Mouse (Mus musculus) layer of hippocampus, adult 6 months (tissue): Measurements from ENCODE around the gene Aldh5a1. TPM values are rescaled to one million over a fixed set of nuclear protein-coding genes. Genes with fewer than 3 reads are reported as not detected.

Source experiments
- long read RNA-seq, 2 experiments: library from polyadenylated mRNA; unstranded; transcript quantifications; one replicate each; pipeline ENCODE4 v2.0.0; 2019 to 2020
- polyA plus RNA-seq: library from polyadenylated mRNA; unstranded; fragments of <200 nt; fragmentation: Nextera tagmentation; gene quantifications from 2 replicates; pipeline ENCODE4 v1.2.3, GENCODE M21; 2021

Gene Aldh5a1
- 12.5 and 14.2 TPM in 2 replicates for polyA plus RNA-seq
- long read RNA-seq, experiment 1, full-length matches to known transcripts: 13 of 38 reads
- long read RNA-seq, experiment 1, partial matches to known transcripts: 2 of 38 reads
- long read RNA-seq, experiment 1, other reads (novel, unspliced or antisense): 23 of 38 reads
- long read RNA-seq, experiment 2, full-length matches to known transcripts: 29 of 56 reads
- long read RNA-seq, experiment 2, partial matches to known transcripts: 1 of 56 reads
- long read RNA-seq, experiment 2, other reads (novel, unspliced or antisense): 26 of 56 reads

GRCm38 (mm10) chr13:24937108-24937838 is at the start of gene Aldh5a1:
Gene Aldh5a1 (minus strand): TSS chr13:24937661.

GRCm38 (mm10) chr13:24942512-24943282 is 5.2 kb upstream of the Aldh5a1 start, which contains the start of gene Gpld1:
Gene Gpld1 (plus strand): TSS chr13:24943152.

Other genes starting within 250 kb of the Aldh5a1 start
- 0.23 TPM in 1 of 2 replicates, not detected in the other for gene Armh2, start 196.4 kb downstream of the Aldh5a1 start, polyA plus RNA-seq
- 7.2 and 8.3 TPM in 2 replicates for gene Gmnn, start 175.7 kb downstream of the Aldh5a1 start, polyA plus RNA-seq
- 8.7 and 10.4 TPM in 2 replicates for gene BC005537, start 136.0 kb downstream of the Aldh5a1 start, polyA plus RNA-seq
- gene Acot13, start 106.1 kb downstream of the Aldh5a1 start, polyA plus RNA-seq: 297 and 317 TPM in 2 replicates
- gene Tdp2, start 106.0 kb downstream of the Aldh5a1 start, polyA plus RNA-seq: 15.9 and 16.3 TPM in 2 replicates
- 6.2 and 6.3 TPM in 2 replicates for gene D130043K22Rik, start 92.5 kb downstream of the Aldh5a1 start, polyA plus RNA-seq
- gene Gpld1, start 5.5 kb upstream of the Aldh5a1 start, polyA plus RNA-seq: 9.7 and 9.8 TPM in 2 replicates
- gene Mrs2, start 82.7 kb upstream of the Aldh5a1 start, polyA plus RNA-seq: 22.7 and 36.7 TPM in 2 replicates
- 6.2 and 7.2 TPM in 2 replicates for gene Dcdc2a, start 118.3 kb upstream of the Aldh5a1 start, polyA plus RNA-seq